Mouse (Mus musculus) heart, embryonic 16.5 days (tissue): ENCODE results near the gene Acot6. TPM values are rescaled to one million over a fixed set of nuclear protein-coding genes. Genes with fewer than 3 reads are reported as not detected.

Source experiments
- ATAC-seq: fragments of 200-750 bp; cut with Nextera tagmentation; replicated peaks from 2 replicates; pipeline ENCODE4 v1.8.0; 2017; ENCODE audit warnings: moderate number of reproducible peaks; ENCODE audit not compliant: insufficient read depth, low FRiP score; ENCODE audit errors: extremely low read depth
- H3K27ac ChIP-seq: fragments of 300-500 bp; sonication (generic); 2 replicates; pipeline ENCODE4 v1.5.1; 2014; ENCODE audit warnings: mild to moderate bottlenecking, low read length, control low read depth, moderate library complexity
- H3K27me3 ChIP-seq: fragments of 300-500 bp; sonication (generic); 2 replicates; pipeline ENCODE4 v1.6.1; 2014; ENCODE audit warnings: low read length, mixed read lengths; ENCODE audit not compliant: control insufficient read depth, insufficient read depth
- H3K36me3 ChIP-seq: fragments of 300-500 bp; sonication (generic); 2 replicates; pipeline ENCODE4 v1.6.1; 2014; ENCODE audit not compliant: control insufficient read depth, insufficient read depth
- H3K4me1 ChIP-seq: fragments of 300-500 bp; sonication (generic); 2 replicates; pipeline ENCODE4 v1.6.1; 2014; ENCODE audit warnings: low read length, mixed read lengths; ENCODE audit not compliant: control insufficient read depth, insufficient read depth
- H3K4me2 ChIP-seq: fragments of 300-500 bp; sonication (generic); 2 replicates; pipeline ENCODE4 v1.6.1; 2014; ENCODE audit warnings: low read depth, mild to moderate bottlenecking, control low read depth, low read length
- H3K4me3 ChIP-seq: fragments of 300-500 bp; sonication (generic); 2 replicates; pipeline ENCODE4 v1.5.1; 2014; ENCODE audit warnings: mild to moderate bottlenecking, control low read depth, low read length
- H3K9ac ChIP-seq: fragments of 300-500 bp; sonication (generic); 2 replicates; pipeline ENCODE4 v1.6.1; 2014; ENCODE audit warnings: low read length, control low read depth
- H3K9me3 ChIP-seq: fragments of 300-500 bp; sonication (generic); replicated peaks from 2 replicates; pipeline ENCODE4 v1.6.1; 2016; ENCODE audit warnings: low read length; ENCODE audit not compliant: control insufficient read depth
- WGBS: fragments of 180-500 bp; shearing (Covaris S2); extraction: QIAGEN DNeasy Blood & Tissue Kit; methylation state at CpG from one replicate; pipeline ENCODE4 v1.1.7; 2014; 5-methylcytosine and 5-hydroxymethylcytosine counted together
- polyA plus RNA-seq: library from polyadenylated mRNA; unstranded; fragments of >200 nt; fragmentation: Nextera tagmentation; extraction: Ambion mirVana; gene quantifications from 2 replicates; pipeline ENCODE4 v1.2.1, GENCODE M21; 2015

The Acot6 gene
- polyA plus RNA-seq, 1 experiment from 2014 or later = 1.3 TPM

DNA sequence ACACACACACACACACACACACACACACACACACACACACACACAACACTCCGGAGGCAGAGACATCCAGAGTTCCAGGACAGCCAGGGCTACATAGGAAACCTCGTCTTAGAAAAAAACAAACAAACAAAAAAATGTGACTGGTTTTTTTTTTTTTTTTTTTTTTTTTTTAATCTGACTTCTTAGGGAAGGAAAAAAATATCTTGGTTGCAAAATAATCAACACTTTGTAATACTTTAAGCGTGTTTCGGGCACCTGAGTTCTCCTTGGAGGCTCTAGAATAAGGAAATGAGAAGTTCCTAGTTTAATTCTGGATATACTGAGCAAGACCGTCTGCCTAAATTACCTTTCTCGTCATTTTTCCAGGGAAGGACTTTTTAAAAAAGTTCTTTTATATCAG, 13.2 kb downstream of the Acot6 start:
- peak overlapping the region; percentile 41; the same call in 1 of the 2 replicates for H3K9ac ChIP-seq

GRCm38 (mm10) chr12:84114153-84114994, 13.9 kb downstream of the Acot6 start, which contains the start of gene Dnal1:
TSS of gene Dnal1 (plus strand) at chr12:84114366.
- ATAC-seq = peak; percentile 98
- Histone ChIP-seq H3K9me3 (no peaks in the 10 kb centered on the region), H3K4me2 (peak within 1 kb of the TSS; percentile 85), H3K27me3 (no peaks in the 10 kb centered on the region), H3K27ac (peak within 1 kb of the TSS; percentile 30; the same call in 1 of the 2 replicates), H3K9ac (peak within 1 kb of the TSS; percentile 70), H3K4me1 (peaks cover 7% of the 10 kb centered on the region), H3K4me3 (peak within 1 kb of the TSS; percentile 70), H3K36me3 (no peaks in the 10 kb centered on the region)
- 3% methylated on average over 32 of the region's 35 CpGs for WGBS

More for the DNA sequence above, 13.2 kb downstream of the Acot6 start:
- H3K4me1 ChIP-seq = peaks cover 7% of the 10 kb centered on the region
- H3K27ac ChIP-seq = no peak overlapping the region
- ATAC-seq = no peak
- 38% methylated on average over 6 of the region's 6 CpGs for WGBS
- H3K27me3 ChIP-seq = no peaks in the 10 kb centered on the region
- H3K9me3 ChIP-seq = no peaks in the 10 kb centered on the region
- H3K36me3 ChIP-seq = no peaks in the 10 kb centered on the region
- H3K4me2 ChIP-seq = peak overlapping the region; percentile 85
- peak overlapping the region; percentile 70 for H3K4me3 ChIP-seq

- H3K4me1 ChIP-seq = peaks cover 7% of the 10 kb centered on the region
- H3K9ac ChIP-seq = no peak overlapping the region
- H3K4me2 ChIP-seq = no peak overlapping the region
- H3K9me3 ChIP-seq = no peaks in the 10 kb centered on the region
- H3K36me3 ChIP-seq = no peaks in the 10 kb centered on the region
- ATAC-seq = no peak
- WGBS = 92% methylated on average over 5 of the region's 5 CpGs
- H3K4me3 ChIP-seq = no peak overlapping the region
- no peaks in the 10 kb centered on the region for H3K27me3 ChIP-seq
- H3K27ac ChIP-seq = no peak overlapping the region
These were observed 19.1 kb downstream of the Acot6 start for GRCm38 (mm10) chr12:84119584-84119983.

DNA sequence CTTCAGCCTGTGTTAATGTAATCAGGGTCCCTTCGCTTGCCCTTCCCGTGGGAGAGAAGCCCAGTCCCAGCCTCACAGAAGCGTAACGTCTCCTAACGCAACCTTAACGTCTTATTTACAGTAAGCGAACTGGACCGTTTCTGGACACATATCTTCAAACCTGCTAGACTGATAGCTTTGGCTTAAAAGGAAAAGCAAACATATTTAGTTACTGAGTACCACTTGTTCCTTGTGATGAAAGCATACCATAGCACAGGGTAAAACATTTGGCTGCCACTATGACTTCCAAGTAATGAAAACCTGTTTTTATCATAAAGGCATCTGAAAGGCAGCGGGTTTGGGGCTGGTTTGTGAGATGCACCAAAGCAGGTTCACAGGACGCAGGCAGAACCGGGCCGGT, 25.4 kb downstream of the Acot6 start:
- WGBS = 73% methylated on average over 12 of the region's 12 CpGs
- H3K36me3 ChIP-seq = no peaks in the 10 kb centered on the region
- ATAC-seq = no peak
- no peaks in the 10 kb centered on the region for H3K4me1 ChIP-seq
- H3K4me2 ChIP-seq = no peak overlapping the region
- no peaks in the 10 kb centered on the region for H3K9me3 ChIP-seq
- no peaks in the 10 kb centered on the region for H3K27me3 ChIP-seq
- H3K27ac ChIP-seq = no peak overlapping the region
- H3K9ac ChIP-seq = no peak overlapping the region
- H3K4me3 ChIP-seq = no peak overlapping the region

DNA sequence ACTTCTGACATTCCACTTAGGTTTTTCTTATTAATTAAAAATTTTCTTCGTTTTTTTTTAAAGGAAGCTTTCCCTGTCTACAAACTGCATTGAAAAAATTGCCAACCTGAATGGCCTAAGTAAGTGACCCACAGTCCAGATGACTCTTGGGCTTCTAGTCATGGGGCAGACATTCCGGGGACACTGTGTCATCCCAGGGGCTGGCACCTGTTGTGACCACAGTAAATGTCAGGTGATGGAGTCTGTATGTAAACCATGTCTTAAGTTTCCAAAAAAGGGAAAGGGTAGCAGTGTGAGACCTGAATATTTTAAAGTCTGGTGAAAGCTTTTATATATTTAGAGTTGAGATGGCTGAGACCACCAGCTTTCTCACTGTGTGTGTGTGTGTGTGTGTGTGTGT, 26.4 kb downstream of the Acot6 start:
- peaks cover 3% of the 10 kb centered on the region; the same call in 1 of the 2 replicates for H3K36me3 ChIP-seq
- ATAC-seq = no peak
- H3K9me3 ChIP-seq = no peaks in the 10 kb centered on the region
- 66% methylated on average over 2 of the region's 2 CpGs for WGBS
- H3K27ac ChIP-seq = no peak overlapping the region
- H3K9ac ChIP-seq = no peak overlapping the region
- no peaks in the 10 kb centered on the region for H3K27me3 ChIP-seq
- H3K4me2 ChIP-seq = no peak overlapping the region
- H3K4me3 ChIP-seq = no peak overlapping the region
- H3K4me1 ChIP-seq = no peaks in the 10 kb centered on the region

DNA sequence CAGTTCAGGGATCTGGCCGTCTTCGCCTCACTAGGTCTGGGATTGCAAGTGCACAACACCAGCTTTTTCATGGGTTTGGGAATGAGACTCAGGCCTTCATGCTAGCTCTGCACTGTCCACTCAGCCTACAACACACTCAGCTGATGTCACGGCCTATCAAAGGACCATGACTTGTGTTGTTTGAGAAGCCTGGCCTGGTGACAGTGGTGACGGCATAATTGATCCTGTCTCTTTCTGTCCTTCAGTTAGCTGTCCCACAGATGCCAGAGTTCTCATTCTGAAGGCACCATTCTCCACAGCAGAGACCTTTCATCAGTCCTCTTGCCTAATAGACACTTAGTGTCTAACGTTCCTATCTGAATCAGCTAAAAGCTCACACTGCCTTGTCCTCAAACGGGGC, 28.1 kb downstream of the Acot6 start:
- Histone ChIP-seq H3K4me2 (no peak overlapping the region), H3K9ac (no peak overlapping the region), H3K27me3 (no peaks in the 10 kb centered on the region), H3K27ac (no peak overlapping the region), H3K4me1 (no peaks in the 10 kb centered on the region), H3K9me3 (no peaks in the 10 kb centered on the region), H3K36me3 (peaks cover 9% of the 10 kb centered on the region; the same call in 1 of the 2 replicates), H3K4me3 (no peak overlapping the region)
- no peak for ATAC-seq
- 80% methylated on average over 6 of the region's 6 CpGs for WGBS

DNA sequence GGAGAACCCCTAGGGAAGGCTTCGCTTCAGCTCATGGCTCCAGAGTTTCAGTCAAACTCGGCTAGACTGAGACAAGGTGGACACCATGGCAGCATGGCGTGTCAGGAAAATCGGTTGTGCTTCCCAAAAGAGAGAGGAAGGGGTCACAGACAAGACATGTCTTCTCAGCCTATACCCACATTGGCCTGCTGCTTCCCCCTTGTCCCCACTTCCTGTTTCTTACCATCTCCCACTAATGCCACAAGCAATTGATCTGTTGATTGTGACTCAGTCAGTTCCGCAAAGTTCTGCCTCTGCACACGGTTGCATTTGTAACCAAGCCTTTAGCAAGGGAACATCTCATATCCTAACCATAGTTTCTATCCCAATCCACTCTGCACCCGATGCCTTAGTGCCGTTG, 29.5 kb downstream of the Acot6 start:
- Histone ChIP-seq H3K4me2 (no peak overlapping the region), H3K9ac (no peak overlapping the region), H3K9me3 (no peaks in the 10 kb centered on the region), H3K27ac (no peak overlapping the region), H3K27me3 (no peaks in the 10 kb centered on the region), H3K4me1 (no peaks in the 10 kb centered on the region), H3K4me3 (no peak overlapping the region), H3K36me3 (peaks cover 9% of the 10 kb centered on the region; the same call in 1 of the 2 replicates)
- no peak for ATAC-seq
- 87% methylated on average over 8 of the region's 8 CpGs for WGBS

- Histone ChIP-seq H3K27ac (no peak overlapping the region), H3K9ac (no peak overlapping the region), H3K9me3 (no peaks in the 10 kb centered on the region), H3K36me3 (peaks cover 12% of the 10 kb centered on the region), H3K4me2 (no peak overlapping the region), H3K4me3 (no peak overlapping the region), H3K4me1 (no peaks in the 10 kb centered on the region), H3K27me3 (no peaks in the 10 kb centered on the region)
- ATAC-seq = no peak
- 71% methylated on average over 3 of the region's 3 CpGs for WGBS
These were observed 31.8 kb downstream of the Acot6 start for GRCm38 (mm10) chr12:84132265-84132664.

DNA sequence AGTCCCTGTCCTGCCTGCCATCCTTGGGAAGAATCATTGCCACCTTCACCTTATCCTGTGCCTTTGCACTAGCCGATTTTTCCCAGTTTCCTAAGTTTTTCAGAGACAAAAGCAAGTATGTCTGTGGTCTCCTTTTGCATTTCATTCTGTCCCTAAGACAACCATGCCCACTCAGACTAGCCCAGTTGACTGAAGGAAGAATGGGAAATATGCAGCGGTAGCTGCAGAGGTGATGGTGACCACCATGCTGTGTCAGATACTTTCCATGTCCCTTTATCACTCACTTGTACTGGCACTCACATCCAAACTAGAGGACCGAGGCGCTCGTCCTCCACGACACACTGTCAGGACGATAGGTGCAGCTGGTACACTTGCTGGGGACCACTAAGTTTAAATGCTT, 36.7 kb downstream of the Acot6 start:
- WGBS = 85% methylated on average over 7 of the region's 7 CpGs
- no peak overlapping the region for H3K4me3 ChIP-seq

More for the DNA sequence above, 36.7 kb downstream of the Acot6 start:
- no peaks in the 10 kb centered on the region for H3K27me3 ChIP-seq
- no peaks in the 10 kb centered on the region for H3K9me3 ChIP-seq
- H3K36me3 ChIP-seq = peaks cover 7% of the 10 kb centered on the region
- no peak for ATAC-seq
- no peak overlapping the region for H3K9ac ChIP-seq
- no peaks in the 10 kb centered on the region for H3K4me1 ChIP-seq
- H3K27ac ChIP-seq = no peak overlapping the region
- no peak overlapping the region for H3K4me2 ChIP-seq
